Mouse (Mus musculus): Measurements from ENCODE around the gene Dnmt3l. TPM values are rescaled to one million over a fixed set of nuclear protein-coding genes. Genes with fewer than 3 reads are reported as not detected.

The Dnmt3l gene
- polyA plus RNA-seq, 1 experiment, result 16.2 TPM

- no peaks in the 10 kb centered on the region for H3K27me3 ChIP-seq (ENCODE audit: control insufficient read depth, insufficient read depth, low read length)
- no peaks in the 10 kb centered on the region for H3K4me1 ChIP-seq (ENCODE audit: control insufficient read depth, insufficient read depth, low read length)
- H3K36me3 ChIP-seq (ENCODE audit: control insufficient read depth, insufficient read depth, low read length), result no peaks in the 10 kb centered on the region
- no peak overlapping the region for H3K4me3 ChIP-seq (ENCODE audit: control insufficient read depth, low read depth, low read length)
- no peak overlapping the region for H3K27ac ChIP-seq (ENCODE audit: control insufficient read depth, insufficient read depth, low read depth, low read length)
- TF ChIP-seq POLR2A (IDR thresholded peaks at IDR 0.05; ENCODE audit: control insufficient read depth, low read depth, low read length), result no peak
- TF ChIP-seq CTCF (IDR thresholded peaks at IDR 0.05; ENCODE audit: control insufficient read depth, insufficient read depth, insufficient replicate concordance, low read depth, low read length), result no peak
Measured at GRCm38 (mm10) chr10:78031987-78032386, 9.8 kb upstream of the Dnmt3l start.

DNA sequence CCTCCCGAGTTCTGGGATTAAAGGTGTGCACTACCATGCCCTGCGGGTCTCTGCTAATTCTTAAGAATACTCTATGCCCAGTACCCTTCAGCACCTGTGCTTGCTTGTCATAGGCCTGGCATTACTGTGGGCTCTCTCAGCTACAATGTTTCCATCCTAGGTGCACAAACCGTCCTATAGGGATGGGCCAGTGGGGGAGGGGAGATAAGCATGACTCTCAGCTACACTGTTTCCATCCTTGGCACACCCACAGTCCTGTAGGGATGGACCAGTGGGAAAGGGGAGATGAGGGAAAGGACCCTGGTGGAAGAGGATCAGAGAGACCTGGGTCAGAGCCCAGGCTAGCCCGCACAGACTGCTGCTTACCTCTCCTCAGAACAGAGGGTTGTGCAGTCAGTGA is 4.6 kb upstream of the Dnmt3l start:
- H3K27ac ChIP-seq (ENCODE audit: control insufficient read depth, insufficient read depth, low read depth, low read length), result no peak overlapping the region
- no peak overlapping the region for H3K4me3 ChIP-seq (ENCODE audit: control insufficient read depth, low read depth, low read length)
- H3K4me1 ChIP-seq (ENCODE audit: control insufficient read depth, insufficient read depth, low read length), result no peaks in the 10 kb centered on the region; the same call in none of the 2 replicates
- H3K27me3 ChIP-seq (ENCODE audit: control insufficient read depth, insufficient read depth, low read length), result no peaks in the 10 kb centered on the region
- TF ChIP-seq CTCF (IDR thresholded peaks at IDR 0.05; ENCODE audit: control insufficient read depth, insufficient read depth, insufficient replicate concordance, low read depth, low read length) (no peak), POLR2A (IDR thresholded peaks at IDR 0.05; ENCODE audit: control insufficient read depth, low read depth, low read length) (no peak)
- H3K36me3 ChIP-seq (ENCODE audit: control insufficient read depth, insufficient read depth, low read length), result no peaks in the 10 kb centered on the region

DNA sequence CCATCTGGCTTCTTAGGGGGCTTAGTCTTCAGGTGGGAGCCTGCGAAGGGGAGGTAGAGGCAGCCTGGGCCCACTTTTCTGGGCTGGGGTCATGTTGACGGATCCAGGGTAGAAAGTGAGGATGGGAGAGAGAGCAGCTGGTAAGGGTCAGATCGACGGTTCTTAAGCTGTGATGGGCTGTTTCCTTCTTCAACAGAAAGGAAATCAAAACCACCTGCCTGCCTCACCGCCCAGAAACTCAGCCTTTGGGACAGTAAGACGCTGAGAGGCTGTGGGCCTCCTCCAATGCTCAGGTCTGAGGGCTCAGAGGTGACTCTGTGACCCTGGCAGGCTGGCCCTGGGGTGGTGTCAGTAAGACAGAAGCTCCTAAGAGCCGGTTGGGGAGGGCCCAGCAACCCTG is 349 bp downstream of the Dnmt3l start:
- Histone ChIP-seq H3K4me3 (ENCODE audit: control insufficient read depth, low read depth, low read length) (no peak overlapping the region), H3K4me1 (ENCODE audit: control insufficient read depth, insufficient read depth, low read length) (peaks cover 13% of the 10 kb centered on the region), H3K27ac (ENCODE audit: control insufficient read depth, insufficient read depth, low read depth, low read length) (no peak overlapping the region), H3K36me3 (ENCODE audit: control insufficient read depth, insufficient read depth, low read length) (no peaks in the 10 kb centered on the region), H3K27me3 (ENCODE audit: control insufficient read depth, insufficient read depth, low read length) (no peaks in the 10 kb centered on the region)
- no peak for TF ChIP-seq CTCF (IDR thresholded peaks at IDR 0.05; ENCODE audit: control insufficient read depth, insufficient read depth, insufficient replicate concordance, low read depth, low read length)
- no peak for TF ChIP-seq POLR2A (IDR thresholded peaks at IDR 0.05; ENCODE audit: control insufficient read depth, low read depth, low read length)

DNA sequence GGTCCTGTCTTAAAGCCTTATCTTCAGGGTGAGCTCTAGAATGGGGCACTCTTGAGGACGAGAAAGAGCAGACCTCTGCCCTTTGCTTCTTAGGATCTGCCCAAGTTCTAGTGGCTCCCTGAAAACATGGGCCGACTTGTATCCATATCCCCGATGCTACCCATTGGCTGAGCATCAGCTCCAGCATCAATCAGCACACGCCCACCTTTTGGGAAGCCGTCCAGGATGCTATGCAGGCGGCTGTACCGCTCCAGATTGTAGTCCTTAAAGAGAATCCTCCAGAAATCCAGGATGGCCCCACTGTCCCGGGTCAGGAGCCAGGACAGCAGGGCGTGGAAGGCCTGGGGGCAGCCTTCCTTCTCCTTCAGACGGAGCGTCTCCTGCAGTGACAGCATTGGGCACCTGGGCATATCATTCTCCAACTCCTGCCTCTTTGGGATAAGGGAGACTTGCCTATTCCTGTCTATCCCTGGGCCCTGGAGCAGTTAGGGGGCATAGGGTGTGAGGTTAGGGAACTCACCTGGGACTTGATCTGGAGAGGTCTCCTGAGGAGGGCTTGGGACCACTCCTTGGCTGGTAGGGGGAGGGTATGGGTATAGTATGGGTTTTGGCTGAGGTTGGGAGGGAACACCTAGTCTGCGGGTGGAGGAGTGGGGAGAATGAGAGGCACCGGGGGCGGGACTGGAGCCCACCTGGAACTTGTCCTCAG is 1.1 kb downstream of the Dnmt3l start:
- Histone ChIP-seq H3K27me3 (ENCODE audit: control insufficient read depth, insufficient read depth, low read length) (no peaks in the 10 kb centered on the region), H3K4me3 (ENCODE audit: control insufficient read depth, low read depth, low read length) (peak overlapping the region; percentile 45), H3K4me1 (ENCODE audit: control insufficient read depth, insufficient read depth, low read length) (peaks cover 13% of the 10 kb centered on the region), H3K36me3 (ENCODE audit: control insufficient read depth, insufficient read depth, low read length) (no peaks in the 10 kb centered on the region), H3K27ac (ENCODE audit: control insufficient read depth, insufficient read depth, low read depth, low read length) (no peak overlapping the region)
- TF ChIP-seq CTCF (IDR thresholded peaks at IDR 0.05; ENCODE audit: control insufficient read depth, insufficient read depth, insufficient replicate concordance, low read depth, low read length) (no peak), POLR2A (IDR thresholded peaks at IDR 0.05; ENCODE audit: control insufficient read depth, low read depth, low read length) (no peak)

- no peak within 1 kb of the TSS for H3K27ac ChIP-seq (ENCODE audit: control insufficient read depth, insufficient read depth, low read depth, low read length)
- peaks cover 13% of the 10 kb centered on the region for H3K4me1 ChIP-seq (ENCODE audit: control insufficient read depth, insufficient read depth, low read length)
- H3K4me3 ChIP-seq (ENCODE audit: control insufficient read depth, low read depth, low read length), result peak within 1 kb of the TSS; percentile 45
- H3K36me3 ChIP-seq (ENCODE audit: control insufficient read depth, insufficient read depth, low read length), result no peaks in the 10 kb centered on the region
- TF ChIP-seq CTCF (IDR thresholded peaks at IDR 0.05; ENCODE audit: control insufficient read depth, insufficient read depth, insufficient replicate concordance, low read depth, low read length) (peak; percentile 89; the same call in 1 of the 2 replicates), POLR2A (IDR thresholded peaks at IDR 0.05; ENCODE audit: control insufficient read depth, low read depth, low read length) (no peak)
- H3K27me3 ChIP-seq (ENCODE audit: control insufficient read depth, insufficient read depth, low read length), result no peaks in the 10 kb centered on the region
Measured at GRCm38 (mm10) chr10:78043406-78043836, 1.7 kb downstream of the Dnmt3l start, which contains the start of gene Aire. Aire (minus strand) TSS chr10:78043610.

DNA sequence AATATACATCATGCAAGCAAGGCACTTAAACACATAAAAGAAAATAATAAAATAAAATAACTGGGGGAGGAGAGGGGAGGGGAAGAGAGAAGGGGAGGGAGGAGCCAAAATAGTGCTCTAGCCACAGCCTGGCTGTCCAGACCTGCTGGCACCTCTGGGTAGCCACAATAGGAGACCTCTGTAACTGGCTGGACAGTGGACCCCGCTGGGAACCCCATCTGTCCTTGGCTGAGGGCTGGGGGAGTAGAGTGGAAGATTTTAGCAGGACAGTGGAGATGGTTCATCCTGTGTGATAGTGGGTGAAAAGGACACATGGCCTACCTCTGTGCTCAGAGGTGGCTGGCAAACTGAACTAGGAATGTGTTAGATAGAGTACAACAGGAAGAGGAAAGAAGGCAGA is 2.8 kb downstream of the Dnmt3l start:
- Histone ChIP-seq H3K27me3 (ENCODE audit: control insufficient read depth, insufficient read depth, low read length) (no peaks in the 10 kb centered on the region), H3K4me1 (ENCODE audit: control insufficient read depth, insufficient read depth, low read length) (peaks cover 18% of the 10 kb centered on the region), H3K36me3 (ENCODE audit: control insufficient read depth, insufficient read depth, low read length) (no peaks in the 10 kb centered on the region), H3K4me3 (ENCODE audit: control insufficient read depth, low read depth, low read length) (no peak overlapping the region), H3K27ac (ENCODE audit: control insufficient read depth, insufficient read depth, low read depth, low read length) (no peak overlapping the region)
- TF ChIP-seq POLR2A (IDR thresholded peaks at IDR 0.05; ENCODE audit: control insufficient read depth, low read depth, low read length) (no peak), CTCF (IDR thresholded peaks at IDR 0.05; ENCODE audit: control insufficient read depth, insufficient read depth, insufficient replicate concordance, low read depth, low read length) (no peak)

DNA sequence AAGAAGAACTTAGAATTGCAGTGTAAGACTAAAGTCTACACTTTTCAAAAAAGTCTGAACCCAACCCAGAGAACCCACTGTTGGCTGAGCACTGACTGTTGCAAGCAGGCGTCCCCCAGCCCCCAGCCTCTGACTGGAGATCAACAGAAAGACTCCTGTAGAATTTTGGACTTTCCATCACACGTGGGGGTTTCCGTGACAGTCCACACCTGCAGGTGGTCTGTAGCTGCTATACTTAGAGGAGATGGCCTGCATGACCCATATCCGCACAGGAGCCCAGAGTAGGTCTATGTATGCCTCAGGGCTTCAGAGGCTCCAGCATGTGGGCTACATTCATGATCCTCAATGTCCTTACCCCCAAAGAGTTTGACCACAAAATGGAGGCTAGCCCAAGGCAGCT is 4.6 kb downstream of the Dnmt3l start:
- TF ChIP-seq CTCF (IDR thresholded peaks at IDR 0.05; ENCODE audit: control insufficient read depth, insufficient read depth, insufficient replicate concordance, low read depth, low read length), result no peak
- TF ChIP-seq POLR2A (IDR thresholded peaks at IDR 0.05; ENCODE audit: control insufficient read depth, low read depth, low read length), result no peak
- Histone ChIP-seq H3K4me3 (ENCODE audit: control insufficient read depth, low read depth, low read length) (no peak overlapping the region), H3K27me3 (ENCODE audit: control insufficient read depth, insufficient read depth, low read length) (no peaks in the 10 kb centered on the region), H3K36me3 (ENCODE audit: control insufficient read depth, insufficient read depth, low read length) (no peaks in the 10 kb centered on the region), H3K4me1 (ENCODE audit: control insufficient read depth, insufficient read depth, low read length) (peaks cover 21% of the 10 kb centered on the region), H3K27ac (ENCODE audit: control insufficient read depth, insufficient read depth, low read depth, low read length) (no peak overlapping the region)

Measured in testis, adult 2 months (tissue).